Mouse (Mus musculus): ENCODE data around the gene 1700021F05Rik. TPM values are rescaled to one million over a fixed set of nuclear protein-coding genes. Genes with fewer than 3 reads are reported as not detected.

1700021F05Rik gene
- 77.7 and 80.2 TPM in 2 replicates for polyA plus RNA-seq (2021; fragmentation: Nextera tagmentation)
- long read RNA-seq, experiment 1, transcript 1700021F05Rik-202 (4 exons, 860 nt) = major isoform, 22 of 38 reads
- long read RNA-seq, experiment 1, partial matches to known transcripts = 4 of 38 reads
- long read RNA-seq, experiment 1, other reads (novel, unspliced or antisense) = 9 of 38 reads
- long read RNA-seq, experiment 2, transcript 1700021F05Rik-202 (4 exons, 860 nt) = major isoform, 43 of 65 reads
- long read RNA-seq, experiment 2, partial matches to known transcripts = 18 of 65 reads
- long read RNA-seq, experiment 2, other reads (novel, unspliced or antisense) = 4 of 65 reads

GRCm38 (mm10) chr10:43540442-43541152 is at the start of gene 1700021F05Rik:
TSS of gene 1700021F05Rik (minus strand) at chr10:43540994.

GRCm38 (mm10) chr10:43577997-43578331 is 37.2 kb upstream of the 1700021F05Rik start, which contains the start of gene Cd24a:
TSS of gene Cd24a (plus strand) at chr10:43578284.

GRCm38 (mm10) chr10:43523931-43524330 is 16.9 kb downstream of the 1700021F05Rik start, which contains the start of gene Gm9803:
TSS of gene Gm9803 (plus strand) at chr10:43524084.

GRCm38 (mm10) chr10:43478751-43479435 is 61.9 kb downstream of the 1700021F05Rik start, which contains the start of gene Bend3:
TSS of gene Bend3 (plus strand) at chr10:43478831.

Other genes starting within 250 kb of the 1700021F05Rik start
- 0.39 and 0.93 TPM in 2 replicates for gene Bend3, start 62.2 kb downstream of the 1700021F05Rik start, polyA plus RNA-seq (2021; fragmentation: Nextera tagmentation)
- gene Gm9803, start 16.9 kb downstream of the 1700021F05Rik start, polyA plus RNA-seq (2021; fragmentation: Nextera tagmentation) = 9.6 and 14.5 TPM in 2 replicates
- 3.4 TPM in 2 replicates for gene Cd24a, start 37.3 kb upstream of the 1700021F05Rik start, polyA plus RNA-seq (2021; fragmentation: Nextera tagmentation)

Measured in left cerebral cortex, adult 6 months (tissue).